Mouse (Mus musculus): ENCODE measurements around the gene Poldip3.

GRCm38 (mm10) chr15:83106426-83106825, 42.8 kb downstream of the Poldip3 start:
- no peak for TF ChIP-seq CTCF (IDR thresholded peaks at IDR 0.05; ENCODE audit: low read depth, low read length)
- TF ChIP-seq POLR2A (IDR thresholded peaks at IDR 0.05; ENCODE audit: borderline replicate concordance, low read depth, low read length) = no peak
